Mouse (Mus musculus) megakaryocyte, adult 5-6 weeks (primary cell): ENCODE measurements around the gene Arhgap18. TPM values are rescaled to one million over a fixed set of nuclear protein-coding genes. Genes with fewer than 3 reads are reported as not detected.

Experiments used
- ATAC-seq: 2 replicates; pipeline ENCODE4 v1.8.0; 2016; ENCODE audit warnings: mild to moderate bottlenecking, inconsistent platforms; ENCODE audit not compliant: poor library complexity, severe bottlenecking
- total RNA-seq, 2 experiments: library from RNA; stranded (forward) in 1 of 2; stranded (reverse) in 1 of 2; fragments of 153-499, 151-499 nt in 1 of 2; fragments of 221-1000, 200-1000 nt in 1 of 2; gene quantifications; 2 replicates each; pipeline versions ENCODE4 v1.2.3 to v1.2.4; 2015 to 2017

Arhgap18 gene
- total RNA-seq (2015) (20.2 and 21.3 TPM in 2 replicates), total RNA-seq (2017) (25.6 and 27.7 TPM in 2 replicates)

GRCm38 (mm10) chr10:26752929-26753567 is at the start of gene Arhgap18:
TSS of gene Arhgap18 (plus strand) at chr10:26753421.
- ATAC-seq = peak; percentile 49

- ATAC-seq = no peak
Observed at GRCm38 (mm10) chr10:26710458-26711011, 42.7 kb upstream of the Arhgap18 start.

GRCm38 (mm10) chr10:26711068-26711467 is 42.2 kb upstream of the Arhgap18 start:
- ATAC-seq = peak; percentile 62

- no peak for ATAC-seq
Observed at GRCm38 (mm10) chr10:26713986-26714385, 39.2 kb upstream of the Arhgap18 start.

DNA sequence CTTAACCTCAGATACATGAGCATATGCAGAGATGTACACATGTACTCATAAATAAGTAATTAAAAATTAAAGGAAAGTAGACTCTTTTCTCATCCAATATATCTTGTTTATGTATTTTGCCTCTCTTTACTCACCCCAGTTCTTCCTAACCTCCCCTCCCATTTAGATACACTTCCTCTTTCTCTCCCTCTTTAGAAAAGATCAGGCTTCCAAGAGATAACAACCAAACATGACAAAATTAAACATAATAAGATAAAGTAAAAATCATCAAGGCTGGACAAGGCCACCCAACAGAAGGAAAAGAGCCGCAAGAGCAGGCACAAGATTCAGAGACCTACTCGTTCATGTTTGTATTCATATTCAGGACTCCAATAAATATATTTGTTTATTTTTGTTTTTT is 28.5 kb upstream of the Arhgap18 start:
- ATAC-seq = no peak

DNA sequence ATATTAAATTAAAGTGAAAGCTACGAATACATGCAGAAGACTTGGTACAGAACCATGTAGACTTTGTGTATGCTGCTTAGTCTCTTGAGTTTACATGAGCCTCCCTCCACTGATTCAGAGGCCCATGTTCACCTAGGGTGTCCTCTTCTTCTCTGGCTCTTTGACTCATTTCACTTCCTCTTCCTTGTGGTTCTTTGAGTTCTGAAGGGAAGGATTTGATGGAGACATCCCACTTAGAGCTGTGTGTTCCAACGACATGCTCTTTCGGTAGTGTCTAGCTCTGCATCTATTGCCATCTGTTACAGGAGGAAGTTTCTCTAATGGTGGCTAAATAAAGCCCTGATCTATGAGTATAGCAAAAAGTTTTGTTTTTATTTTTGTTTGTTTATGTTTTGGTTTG is 28.0 kb upstream of the Arhgap18 start:
- peak; percentile 79 for ATAC-seq

GRCm38 (mm10) chr10:26750827-26751226 is 2.4 kb upstream of the Arhgap18 start:
- 0 out of 2 replicates have a peak, but pooled peaks have one; percentile 28 for ATAC-seq

GRCm38 (mm10) chr10:26752064-26752928 is 925 bp upstream of the Arhgap18 start:
- ATAC-seq = peak; percentile 76

DNA sequence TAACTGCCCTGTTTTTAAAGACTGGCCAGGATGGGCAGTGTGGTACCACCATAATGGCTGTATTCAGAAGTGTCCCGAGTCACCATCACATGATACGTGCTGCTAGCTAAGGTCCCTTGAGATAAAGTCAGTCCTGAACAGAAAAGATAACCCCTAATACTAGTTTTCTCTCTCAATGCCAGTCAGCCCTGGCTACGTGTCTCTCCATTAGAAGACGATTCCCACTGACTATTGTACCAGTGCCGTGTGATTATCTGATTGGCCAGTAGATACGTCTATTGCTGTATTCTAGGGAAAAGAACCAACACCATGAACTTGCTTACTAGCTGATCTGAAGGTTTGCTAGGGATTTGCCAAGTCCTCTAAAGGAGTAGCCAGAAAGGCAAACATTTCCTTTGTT is 785 bp downstream of the Arhgap18 start:
- ATAC-seq = no peak

DNA sequence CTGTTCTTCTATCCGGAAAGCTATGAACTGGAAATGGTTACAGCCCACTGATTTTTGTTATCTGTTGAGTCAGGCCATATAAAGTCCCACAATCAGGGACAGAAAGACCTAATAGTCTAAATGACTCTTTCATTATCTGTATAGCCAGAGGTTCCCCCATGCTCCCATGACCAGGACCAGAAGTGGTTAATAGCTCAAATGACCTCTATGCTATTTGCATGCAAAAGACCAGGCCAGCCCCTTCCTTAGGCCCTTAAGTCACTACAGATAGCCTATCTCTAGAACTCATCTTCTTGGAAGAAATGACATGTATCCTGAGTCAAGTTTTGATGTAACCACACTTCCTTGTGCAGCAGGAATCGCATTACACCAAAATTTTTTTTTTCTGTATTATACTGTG is 4.0 kb downstream of the Arhgap18 start:
- no peak for ATAC-seq

- ATAC-seq = no peak
Observed at GRCm38 (mm10) chr10:26759469-26759868, 6.2 kb downstream of the Arhgap18 start.

DNA sequence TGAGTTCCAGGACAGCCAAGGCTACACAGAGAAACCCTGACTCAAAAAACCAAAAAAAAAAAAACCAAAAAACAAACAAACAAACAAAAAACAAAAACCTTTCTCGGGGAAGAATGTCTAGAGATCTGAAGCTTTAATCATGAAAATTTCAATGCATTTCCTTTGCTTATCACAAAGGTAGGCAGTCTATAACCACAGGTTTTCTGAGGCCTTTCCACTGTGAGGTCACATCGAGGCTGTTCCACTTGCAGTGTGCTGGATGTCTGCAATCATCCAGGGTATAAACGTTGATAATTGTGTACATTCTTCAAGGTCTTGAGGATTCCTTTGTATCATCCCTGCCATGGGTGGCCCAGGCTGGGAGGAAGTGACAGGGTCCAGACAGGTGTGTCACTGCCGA is 7.9 kb downstream of the Arhgap18 start:
- no peak for ATAC-seq

- ATAC-seq = no peak
Observed at GRCm38 (mm10) chr10:26761991-26762903, 9.0 kb downstream of the Arhgap18 start.

DNA sequence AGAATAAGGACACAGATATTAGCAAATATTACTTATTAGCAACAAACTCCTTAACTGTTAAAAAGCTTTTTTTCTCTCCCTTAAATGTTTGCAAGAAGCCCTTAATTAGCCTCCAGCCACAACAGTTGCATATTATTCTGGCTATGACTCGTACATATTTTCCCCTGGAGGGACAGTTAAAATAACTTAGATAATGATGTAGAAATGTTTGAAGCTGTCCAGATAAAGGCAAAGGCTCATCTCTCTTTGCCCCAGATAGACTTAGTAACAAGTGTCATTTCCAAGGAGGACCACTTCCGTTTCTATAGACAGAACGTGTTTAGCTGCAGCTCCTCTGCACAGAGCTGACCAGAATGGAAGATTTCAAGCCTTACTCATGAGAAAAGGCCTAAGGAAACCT is 14.0 kb downstream of the Arhgap18 start:
- ATAC-seq = no peak

DNA sequence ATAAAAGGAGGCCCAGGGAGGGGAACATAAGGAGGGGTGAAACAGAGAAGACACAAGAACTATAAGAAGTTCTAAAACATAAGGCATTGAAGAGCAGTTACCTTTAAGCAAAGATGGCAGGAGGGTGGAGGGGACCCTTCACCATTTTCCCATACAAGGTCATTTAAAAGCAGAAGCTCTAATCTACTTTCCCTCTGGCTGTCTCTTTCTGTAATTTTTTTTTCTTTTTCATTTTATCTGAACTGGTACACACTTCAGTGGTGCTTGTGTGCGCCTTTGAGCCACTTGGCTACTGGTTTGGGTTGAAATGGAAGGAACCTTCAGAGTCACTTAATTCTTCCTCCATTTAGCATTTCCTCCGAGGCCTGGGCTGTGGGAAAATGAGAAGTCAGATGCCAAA is 15.7 kb downstream of the Arhgap18 start:
- no peak for ATAC-seq

DNA sequence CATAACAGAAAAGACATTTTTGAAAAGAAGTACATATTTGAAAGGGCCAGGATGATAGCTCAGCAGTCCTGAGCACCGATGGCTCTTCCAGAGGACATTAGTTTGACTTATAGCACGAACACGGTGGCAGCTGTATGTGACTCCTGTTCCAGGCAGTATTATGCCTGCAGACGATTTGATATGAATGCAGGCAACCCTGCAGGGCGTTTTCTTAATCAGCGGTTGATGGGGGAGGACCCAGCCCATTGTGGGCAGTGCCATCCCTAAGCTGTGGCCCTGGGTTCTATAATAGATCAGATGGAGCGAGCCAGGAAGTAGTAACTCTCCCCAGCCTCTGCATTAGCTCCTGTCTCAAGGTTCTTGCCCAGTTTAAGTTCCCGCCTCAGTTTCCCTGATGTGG is 16.8 kb downstream of the Arhgap18 start:
- no peak for ATAC-seq

GRCm38 (mm10) chr10:26771938-26772623 is 18.9 kb downstream of the Arhgap18 start:
- peak; percentile 94 for ATAC-seq

DNA sequence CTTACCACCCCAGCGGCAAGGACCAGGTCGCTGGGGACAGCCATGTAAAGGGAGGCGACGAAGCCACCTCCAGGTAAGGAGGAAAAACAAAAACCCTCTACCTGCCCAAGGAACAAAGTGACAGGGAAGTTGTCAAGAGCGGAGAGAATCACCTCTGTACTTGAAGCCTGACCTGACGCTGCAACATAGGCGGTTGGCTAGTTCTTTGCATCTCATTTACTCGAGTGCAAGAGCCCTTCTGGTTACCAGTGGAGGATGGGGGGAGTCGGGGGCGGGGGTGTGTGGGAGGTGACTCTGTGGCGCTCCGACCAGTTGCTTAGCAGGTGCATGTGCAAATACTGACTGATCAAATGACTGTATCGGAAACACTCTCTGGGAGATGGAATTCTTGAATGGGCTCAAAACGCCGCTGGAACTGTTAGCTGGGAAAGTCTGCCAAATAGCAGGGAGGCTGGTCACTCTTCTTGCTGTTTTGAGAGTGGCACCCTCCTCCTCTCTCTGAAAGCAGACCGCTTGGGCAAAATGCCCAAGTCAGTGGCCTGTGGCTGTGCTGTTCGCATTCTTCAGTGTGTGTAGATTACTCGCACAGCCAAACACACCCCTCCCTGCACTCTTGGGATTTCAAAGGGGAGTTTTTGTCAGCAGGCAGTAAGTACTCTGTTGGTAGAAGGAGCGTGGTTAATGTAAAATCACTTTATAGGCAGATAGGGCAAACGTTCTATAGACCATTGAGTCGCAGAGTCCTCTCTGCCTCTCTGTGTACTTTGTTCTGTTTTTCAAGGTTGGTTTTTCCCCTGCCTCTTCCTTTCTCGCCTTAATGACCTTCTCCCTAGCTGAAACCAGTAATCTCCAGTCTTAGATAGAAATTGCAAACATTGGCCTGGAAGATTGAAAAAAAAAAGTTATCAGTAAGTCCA is 19.7 kb downstream of the Arhgap18 start:
- peak; percentile 41 for ATAC-seq

GRCm38 (mm10) chr10:26773541-26773940 is 20.3 kb downstream of the Arhgap18 start:
- no peak for ATAC-seq
